Mouse (Mus musculus): ENCODE results near the gene Trmt44. TPM values are rescaled to one million over a fixed set of nuclear protein-coding genes. Genes with fewer than 3 reads are reported as not detected.

Trmt44 gene
- 4.7 and 4.8 TPM in 2 replicates for polyA plus RNA-seq (2012; rRNA removed)

DNA sequence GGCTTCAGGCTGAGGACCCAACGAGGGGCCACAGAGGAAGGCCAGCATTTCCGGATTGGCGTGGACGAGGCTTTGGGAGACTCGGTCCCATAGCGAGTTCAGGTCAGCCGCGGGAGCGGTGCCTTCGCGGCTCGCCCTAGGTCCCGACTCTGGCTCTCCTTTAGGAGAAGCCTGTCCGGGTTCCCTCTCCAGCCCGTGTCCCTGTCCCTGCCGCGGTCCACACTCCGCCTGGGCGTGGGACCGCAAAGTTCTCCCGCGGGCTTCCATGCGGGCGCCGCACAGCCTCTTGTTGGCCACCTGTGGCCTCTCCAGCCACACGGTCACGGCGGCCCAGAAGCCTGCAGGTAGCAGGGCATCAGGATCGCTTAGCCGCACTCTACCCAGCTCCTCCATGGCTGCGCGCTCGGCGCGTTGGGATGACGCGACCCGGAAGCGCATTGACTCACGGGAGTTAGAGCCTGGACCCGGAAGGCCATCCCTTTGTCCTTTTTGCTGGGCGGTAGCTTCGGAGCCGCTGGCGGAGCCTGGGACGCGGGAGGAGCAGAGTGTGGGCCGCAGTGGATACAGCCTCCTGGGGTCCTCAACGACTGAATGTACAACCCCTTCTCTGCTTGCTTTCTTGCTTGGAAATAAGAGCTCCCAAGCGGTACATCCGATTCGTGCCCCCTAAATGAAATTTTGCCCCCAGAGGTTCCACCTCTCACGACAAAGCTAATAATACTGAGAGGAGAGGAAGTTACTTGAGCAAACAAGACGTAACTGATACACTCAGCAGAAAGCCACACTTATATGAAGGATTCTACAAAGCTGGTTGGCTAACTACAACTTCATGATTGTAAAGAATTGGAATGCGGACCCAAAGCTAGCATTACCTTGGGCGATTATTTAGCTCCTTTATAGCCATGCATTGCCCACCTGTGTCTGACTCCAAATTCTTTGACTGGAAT lies at the start of gene Trmt44:
Trmt44 (minus strand) TSS at position 418 of the 947 bp plus-strand sequence.
- Histone ChIP-seq H3K36me3 (ENCODE audit: control insufficient read depth, insufficient read depth, low read length) (no peaks in the 10 kb centered on the region), H3K27me3 (ENCODE audit: control insufficient read depth, insufficient read depth, low read length) (no peaks in the 10 kb centered on the region), H3K27ac (ENCODE audit: control insufficient read depth, insufficient read depth, low read depth, low read length) (peak within 1 kb of the TSS; percentile 83), H3K4me1 (ENCODE audit: control insufficient read depth, insufficient read depth, low read length) (peaks cover 3% of the 10 kb centered on the region), H3K4me3 (ENCODE audit: control insufficient read depth, low read depth, low read length) (peak within 1 kb of the TSS; percentile 96)
- TF ChIP-seq POLR2A (IDR thresholded peaks at IDR 0.05; ENCODE audit: control insufficient read depth, low read depth, low read length) (peak; percentile 93), CTCF (IDR thresholded peaks at IDR 0.05; ENCODE audit: control insufficient read depth, insufficient read depth, insufficient replicate concordance, low read depth, low read length) (no peak)

GRCm38 (mm10) chr5:35623831-35624230 lies 49.0 kb upstream of the Trmt44 start:
- no peaks in the 10 kb centered on the region; the same call in none of the 2 replicates for H3K4me1 ChIP-seq (ENCODE audit: control insufficient read depth, insufficient read depth, low read length)
- TF ChIP-seq CTCF (IDR thresholded peaks at IDR 0.05; ENCODE audit: control insufficient read depth, insufficient read depth, insufficient replicate concordance, low read depth, low read length) (no peak), POLR2A (IDR thresholded peaks at IDR 0.05; ENCODE audit: control insufficient read depth, low read depth, low read length) (no peak)
- no peaks in the 10 kb centered on the region for H3K27me3 ChIP-seq (ENCODE audit: control insufficient read depth, insufficient read depth, low read length)
- no peak overlapping the region for H3K4me3 ChIP-seq (ENCODE audit: control insufficient read depth, low read depth, low read length)
- no peak overlapping the region for H3K27ac ChIP-seq (ENCODE audit: control insufficient read depth, insufficient read depth, low read depth, low read length)
- no peaks in the 10 kb centered on the region for H3K36me3 ChIP-seq (ENCODE audit: control insufficient read depth, insufficient read depth, low read length)

DNA sequence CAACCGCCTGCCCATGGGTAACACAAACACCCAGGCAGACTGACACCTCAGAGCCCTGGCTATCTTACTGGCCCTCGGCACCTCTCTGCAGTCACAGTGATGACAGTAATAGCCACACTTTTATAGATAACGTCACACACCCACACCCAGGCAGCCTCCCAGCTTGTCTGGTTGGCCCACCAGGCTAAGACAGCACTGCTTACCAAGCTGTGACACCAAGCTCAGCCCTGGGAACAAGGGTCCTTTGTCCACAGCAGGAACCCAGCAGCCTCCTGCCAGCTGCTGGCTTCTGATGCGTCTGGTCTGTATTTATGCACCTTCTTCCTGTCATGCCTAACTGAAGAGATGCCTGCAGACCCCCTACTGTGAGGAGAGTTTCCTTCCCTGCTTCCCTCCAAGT lies 46.2 kb upstream of the Trmt44 start:
- H3K27ac ChIP-seq (ENCODE audit: control insufficient read depth, insufficient read depth, low read depth, low read length) = no peak overlapping the region
- H3K4me3 ChIP-seq (ENCODE audit: control insufficient read depth, low read depth, low read length) = no peak overlapping the region
- H3K4me1 ChIP-seq (ENCODE audit: control insufficient read depth, insufficient read depth, low read length) = no peaks in the 10 kb centered on the region; the same call in 1 of the 2 replicates
- no peaks in the 10 kb centered on the region for H3K27me3 ChIP-seq (ENCODE audit: control insufficient read depth, insufficient read depth, low read length)
- no peak for TF ChIP-seq POLR2A (IDR thresholded peaks at IDR 0.05; ENCODE audit: control insufficient read depth, low read depth, low read length)
- TF ChIP-seq CTCF (IDR thresholded peaks at IDR 0.05; ENCODE audit: control insufficient read depth, insufficient read depth, insufficient replicate concordance, low read depth, low read length) = no peak
- H3K36me3 ChIP-seq (ENCODE audit: control insufficient read depth, insufficient read depth, low read length) = no peaks in the 10 kb centered on the region

- H3K27me3 ChIP-seq (ENCODE audit: control insufficient read depth, insufficient read depth, low read length) = no peaks in the 10 kb centered on the region
- no peaks in the 10 kb centered on the region for H3K4me1 ChIP-seq (ENCODE audit: control insufficient read depth, insufficient read depth, low read length)
- H3K4me3 ChIP-seq (ENCODE audit: control insufficient read depth, low read depth, low read length) = no peak overlapping the region
- TF ChIP-seq POLR2A (IDR thresholded peaks at IDR 0.05; ENCODE audit: control insufficient read depth, low read depth, low read length) (no peak), CTCF (IDR thresholded peaks at IDR 0.05; ENCODE audit: control insufficient read depth, insufficient read depth, insufficient replicate concordance, low read depth, low read length) (no peak)
- H3K36me3 ChIP-seq (ENCODE audit: control insufficient read depth, insufficient read depth, low read length) = no peaks in the 10 kb centered on the region
- H3K27ac ChIP-seq (ENCODE audit: control insufficient read depth, insufficient read depth, low read depth, low read length) = no peak overlapping the region
These were observed 42.1 kb upstream of the Trmt44 start for GRCm38 (mm10) chr5:35616943-35617342.

DNA sequence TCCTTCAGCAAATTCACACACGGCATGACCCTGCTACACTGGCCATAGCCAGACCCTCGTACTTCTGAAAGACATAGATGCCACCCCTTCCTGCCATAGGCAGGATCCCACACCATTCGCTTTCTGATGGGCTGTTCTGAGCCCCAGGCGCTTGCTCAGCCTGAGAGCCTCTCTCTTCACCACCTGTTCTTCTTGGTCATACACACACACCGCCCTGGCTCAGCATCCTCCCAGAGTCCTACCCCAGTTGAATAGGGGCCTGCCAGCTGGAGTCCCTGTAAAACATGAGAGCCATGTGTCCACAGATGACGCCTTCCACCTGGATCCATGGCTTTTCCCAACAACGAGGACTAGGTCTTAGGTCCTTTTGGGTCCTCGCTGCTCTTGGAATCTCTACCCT lies 37.9 kb upstream of the Trmt44 start:
- H3K27ac ChIP-seq (ENCODE audit: control insufficient read depth, insufficient read depth, low read depth, low read length) = no peak overlapping the region
- TF ChIP-seq POLR2A (IDR thresholded peaks at IDR 0.05; ENCODE audit: control insufficient read depth, low read depth, low read length) = no peak
- no peak for TF ChIP-seq CTCF (IDR thresholded peaks at IDR 0.05; ENCODE audit: control insufficient read depth, insufficient read depth, insufficient replicate concordance, low read depth, low read length)

DNA sequence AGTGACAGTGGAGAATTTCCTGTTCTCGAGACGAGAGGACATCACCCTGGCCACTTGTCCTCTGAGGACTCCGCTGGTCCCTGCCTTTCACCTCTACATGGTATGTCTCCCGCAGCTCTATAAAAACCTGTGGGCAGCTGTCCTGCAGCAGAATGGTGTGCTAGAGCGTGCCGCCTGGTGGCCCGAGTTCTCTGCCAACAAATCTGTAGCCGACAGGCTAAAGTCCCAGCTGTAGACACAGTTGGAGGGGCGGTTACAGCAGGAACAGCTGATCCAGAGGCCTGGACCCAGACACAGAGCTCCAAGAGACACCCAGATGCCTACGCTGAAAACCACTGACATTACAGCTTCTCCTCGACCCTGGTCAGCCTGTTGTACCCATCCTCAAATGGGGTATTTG lies 37.0 kb upstream of the Trmt44 start:
- peaks cover 2% of the 10 kb centered on the region for H3K36me3 ChIP-seq (ENCODE audit: control insufficient read depth, insufficient read depth, low read length)
- no peak overlapping the region for H3K27ac ChIP-seq (ENCODE audit: control insufficient read depth, insufficient read depth, low read depth, low read length)
- no peak overlapping the region for H3K4me3 ChIP-seq (ENCODE audit: control insufficient read depth, low read depth, low read length)
- TF ChIP-seq POLR2A (IDR thresholded peaks at IDR 0.05; ENCODE audit: control insufficient read depth, low read depth, low read length) (no peak), CTCF (IDR thresholded peaks at IDR 0.05; ENCODE audit: control insufficient read depth, insufficient read depth, insufficient replicate concordance, low read depth, low read length) (no peak)
- no peaks in the 10 kb centered on the region for H3K27me3 ChIP-seq (ENCODE audit: control insufficient read depth, insufficient read depth, low read length)
- no peaks in the 10 kb centered on the region for H3K4me1 ChIP-seq (ENCODE audit: control insufficient read depth, insufficient read depth, low read length)

More for the DNA sequence above, 37.9 kb upstream of the Trmt44 start:
- H3K4me1 ChIP-seq (ENCODE audit: control insufficient read depth, insufficient read depth, low read length) = no peaks in the 10 kb centered on the region
- peaks cover 2% of the 10 kb centered on the region for H3K36me3 ChIP-seq (ENCODE audit: control insufficient read depth, insufficient read depth, low read length)
- no peaks in the 10 kb centered on the region for H3K27me3 ChIP-seq (ENCODE audit: control insufficient read depth, insufficient read depth, low read length)
- no peak overlapping the region for H3K4me3 ChIP-seq (ENCODE audit: control insufficient read depth, low read depth, low read length)

DNA sequence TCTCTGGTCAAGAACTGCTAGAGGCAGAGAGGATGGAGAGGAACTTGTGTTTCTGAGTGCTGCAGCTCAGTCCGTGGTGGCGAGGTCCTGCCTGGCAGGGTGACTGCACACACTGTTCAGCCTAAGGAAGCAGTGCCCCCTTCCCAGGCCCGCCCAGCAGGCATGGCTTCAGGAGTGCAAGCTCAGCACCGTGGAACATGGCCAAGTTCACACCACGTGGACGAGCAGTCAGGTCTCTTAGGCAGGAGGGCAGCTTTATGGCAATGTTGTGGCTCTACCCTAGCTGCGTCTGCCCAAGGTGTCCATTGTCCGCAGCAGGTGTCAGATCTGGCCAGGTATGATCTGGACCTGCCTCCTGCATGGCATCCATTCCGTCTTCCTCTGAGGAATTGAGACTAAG lies 36.3 kb upstream of the Trmt44 start:
- Histone ChIP-seq H3K36me3 (ENCODE audit: control insufficient read depth, insufficient read depth, low read length) (peaks cover 2% of the 10 kb centered on the region), H3K4me1 (ENCODE audit: control insufficient read depth, insufficient read depth, low read length) (no peaks in the 10 kb centered on the region), H3K4me3 (ENCODE audit: control insufficient read depth, low read depth, low read length) (peak overlapping the region; percentile 82), H3K27me3 (ENCODE audit: control insufficient read depth, insufficient read depth, low read length) (no peaks in the 10 kb centered on the region), H3K27ac (ENCODE audit: control insufficient read depth, insufficient read depth, low read depth, low read length) (no peak overlapping the region)
- no peak for TF ChIP-seq CTCF (IDR thresholded peaks at IDR 0.05; ENCODE audit: control insufficient read depth, insufficient read depth, insufficient replicate concordance, low read depth, low read length)
- TF ChIP-seq POLR2A (IDR thresholded peaks at IDR 0.05; ENCODE audit: control insufficient read depth, low read depth, low read length) = no peak; the same call in 1 of the 2 replicates
